Mouse (Mus musculus) neural tube, embryonic 10.5 days (tissue): Measurements from ENCODE around the gene Ryr1.
"Not testable (repeated sequence)": the region's sequence is repeated elsewhere in the genome, so short reads cannot be mapped to it uniquely, and the experiment has no call there.

Source experiments
- DNase-seq: peaks from one replicate; pipeline ENCODE4 v3.0.0-alpha.2; 2017; ENCODE audit warnings: low spot score; ENCODE audit errors: extremely low spot score

Gene Ryr1

GRCm38 (mm10) chr7:29084411-29084810 is 40.6 kb downstream of the Ryr1 start:
- no peak for DNase-seq

- DNase-seq = no peak
Observed at GRCm38 (mm10) chr7:29079419-29079950, 45.5 kb downstream of the Ryr1 start.

GRCm38 (mm10) chr7:29076977-29077376 is 48.0 kb downstream of the Ryr1 start:
- no peak for DNase-seq

GRCm38 (mm10) chr7:29075208-29075607 is 49.8 kb downstream of the Ryr1 start:
- no peak for DNase-seq

GRCm38 (mm10) chr7:29072689-29073088 is 52.3 kb downstream of the Ryr1 start:
- no peak for DNase-seq

- DNase-seq = peak; percentile 30
Observed at GRCm38 (mm10) chr7:29071169-29071891, 53.6 kb downstream of the Ryr1 start.

GRCm38 (mm10) chr7:29070364-29071168 is 54.4 kb downstream of the Ryr1 start:
- DNase-seq = no peak

GRCm38 (mm10) chr7:29067758-29068157 is 57.2 kb downstream of the Ryr1 start:
- DNase-seq = no peak

GRCm38 (mm10) chr7:29063476-29063875 is 61.5 kb downstream of the Ryr1 start:
- not testable (repeated sequence) for DNase-seq

- DNase-seq = peak; percentile 61
Observed at GRCm38 (mm10) chr7:29061522-29062037, 63.4 kb downstream of the Ryr1 start.

GRCm38 (mm10) chr7:29059445-29059844 is 65.5 kb downstream of the Ryr1 start:
- DNase-seq = no peak

GRCm38 (mm10) chr7:29052821-29053220 is 72.2 kb downstream of the Ryr1 start:
- no peak for DNase-seq

GRCm38 (mm10) chr7:29050797-29051196 is 74.2 kb downstream of the Ryr1 start:
- no peak for DNase-seq

GRCm38 (mm10) chr7:29048615-29049014 is 76.4 kb downstream of the Ryr1 start:
- no peak for DNase-seq

GRCm38 (mm10) chr7:29048070-29048469 is 76.9 kb downstream of the Ryr1 start:
- no peak for DNase-seq

- DNase-seq = no peak
Observed at GRCm38 (mm10) chr7:29046533-29046932, 78.4 kb downstream of the Ryr1 start.

GRCm38 (mm10) chr7:29044302-29044701 is 80.7 kb downstream of the Ryr1 start:
- no peak for DNase-seq

GRCm38 (mm10) chr7:29043674-29044057 is 81.3 kb downstream of the Ryr1 start:
- no peak for DNase-seq

- DNase-seq = no peak
Observed at GRCm38 (mm10) chr7:29043016-29043673, 81.8 kb downstream of the Ryr1 start.

- no peak for DNase-seq
Observed at GRCm38 (mm10) chr7:29041194-29041593, 83.8 kb downstream of the Ryr1 start.

- DNase-seq = peak; percentile 72
Observed at GRCm38 (mm10) chr7:29039985-29040661, 84.9 kb downstream of the Ryr1 start.
